Mouse (Mus musculus): ENCODE results near the gene Adam22.

Adam22 gene

DNA sequence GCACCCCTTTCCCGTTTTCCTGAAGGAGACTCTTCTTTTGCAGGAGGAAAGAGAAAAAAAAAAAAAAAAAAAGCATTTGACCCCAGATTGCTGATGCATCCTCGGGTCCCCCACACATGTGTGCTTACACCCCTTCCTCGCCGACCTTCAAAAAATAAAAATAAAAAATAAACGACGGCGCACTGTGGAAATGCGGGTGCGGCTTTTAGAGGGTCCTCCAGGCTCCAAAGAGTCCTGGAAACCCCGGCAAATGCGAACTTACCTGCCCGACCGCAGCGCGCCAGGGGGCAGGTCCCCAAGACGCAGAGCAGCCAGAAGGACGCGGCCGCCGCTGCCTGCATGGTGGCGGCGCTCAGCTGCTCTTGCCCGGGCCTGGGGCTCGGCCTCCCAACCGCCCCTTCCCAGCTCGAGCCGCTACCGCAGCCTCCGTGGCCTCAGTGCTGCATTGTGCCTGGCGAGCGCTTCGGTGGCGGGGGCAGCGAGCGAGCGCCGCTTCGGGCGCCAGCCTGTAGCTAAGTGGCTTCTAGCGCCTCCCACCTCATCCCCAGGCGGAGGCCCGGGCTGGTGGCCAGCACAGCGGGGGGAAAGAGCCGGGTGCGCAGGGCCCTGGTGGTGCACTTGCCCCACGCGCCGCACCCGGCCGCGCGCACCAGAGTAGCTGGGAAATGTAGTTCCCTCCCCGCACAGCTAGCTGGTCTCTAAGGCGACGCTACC lies at the start of gene Adam22:
Adam22 (minus strand) TSS at position 547 of the 714 bp plus-strand sequence.
- in situ Hi-C loops (cut with MboI): no loop called here

DNA sequence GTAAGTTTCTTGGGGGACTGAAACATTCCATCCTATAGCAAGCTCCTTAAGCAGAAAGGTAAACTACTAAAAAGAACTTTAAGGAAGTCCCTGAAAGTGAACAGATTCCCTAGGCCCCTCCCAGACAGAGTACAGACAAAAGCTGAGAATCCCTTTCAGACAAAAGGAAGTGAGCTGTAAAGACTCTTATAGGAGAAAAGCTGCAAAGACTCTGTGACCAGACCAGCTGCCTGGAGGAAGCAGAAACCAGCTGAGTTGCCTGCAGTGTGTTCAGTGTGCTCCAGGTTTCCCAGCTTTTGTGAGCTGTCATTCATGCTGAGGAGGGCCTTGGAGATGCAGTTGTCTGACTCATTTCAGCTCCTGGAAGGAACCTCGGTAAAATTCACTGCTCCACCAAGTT lies 49.5 kb upstream of the Adam22 start:
- in situ Hi-C loops (cut with MboI): loop anchor here (25.0 kb wide), 1 partner anchor 355 kb away; no protein-coding TSS in a partner anchor

DNA sequence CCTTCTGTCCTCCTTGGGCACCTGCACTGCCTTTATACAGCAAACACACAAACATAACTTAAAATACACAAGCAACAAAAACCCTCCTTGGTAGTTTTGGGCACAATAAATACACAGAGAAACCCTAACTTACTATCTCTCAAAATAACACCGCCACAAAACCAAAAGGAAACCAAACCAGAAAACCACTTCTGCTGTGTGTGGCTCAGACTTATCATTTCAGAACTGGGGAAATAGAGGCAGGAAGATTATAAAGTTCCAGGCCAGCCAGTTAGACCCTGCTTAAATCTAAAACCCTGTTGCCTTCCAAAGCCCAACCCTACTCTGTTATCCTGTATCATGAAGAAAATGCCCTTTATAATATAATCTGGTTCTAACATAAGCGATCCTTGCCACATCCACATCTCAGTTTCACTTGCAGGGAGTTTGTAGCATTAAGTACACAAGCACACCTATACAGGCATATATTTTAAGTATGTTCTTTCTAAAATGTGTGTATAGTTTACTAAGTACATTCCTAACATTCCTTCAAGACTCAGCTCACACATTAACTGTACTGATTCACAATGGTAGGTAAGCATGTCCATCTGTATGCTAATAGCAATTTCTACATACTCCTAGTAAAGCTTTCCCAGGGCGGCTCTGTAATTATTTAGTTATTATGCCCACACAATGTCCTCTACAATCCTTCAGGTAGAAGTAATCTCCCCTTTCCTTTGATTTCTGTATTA lies 48.9 kb upstream of the Adam22 start:
- in situ Hi-C loops (cut with MboI): loop anchor here (25.0 kb wide), 1 partner anchor 355 kb away; no protein-coding TSS in a partner anchor

GRCm38 (mm10) chr5:8408746-8409145 lies 40.8 kb upstream of the Adam22 start:
- in situ Hi-C loops (cut with MboI): loop anchor here (25.0 kb wide), 1 partner anchor 346 kb away; no protein-coding TSS in a partner anchor

DNA sequence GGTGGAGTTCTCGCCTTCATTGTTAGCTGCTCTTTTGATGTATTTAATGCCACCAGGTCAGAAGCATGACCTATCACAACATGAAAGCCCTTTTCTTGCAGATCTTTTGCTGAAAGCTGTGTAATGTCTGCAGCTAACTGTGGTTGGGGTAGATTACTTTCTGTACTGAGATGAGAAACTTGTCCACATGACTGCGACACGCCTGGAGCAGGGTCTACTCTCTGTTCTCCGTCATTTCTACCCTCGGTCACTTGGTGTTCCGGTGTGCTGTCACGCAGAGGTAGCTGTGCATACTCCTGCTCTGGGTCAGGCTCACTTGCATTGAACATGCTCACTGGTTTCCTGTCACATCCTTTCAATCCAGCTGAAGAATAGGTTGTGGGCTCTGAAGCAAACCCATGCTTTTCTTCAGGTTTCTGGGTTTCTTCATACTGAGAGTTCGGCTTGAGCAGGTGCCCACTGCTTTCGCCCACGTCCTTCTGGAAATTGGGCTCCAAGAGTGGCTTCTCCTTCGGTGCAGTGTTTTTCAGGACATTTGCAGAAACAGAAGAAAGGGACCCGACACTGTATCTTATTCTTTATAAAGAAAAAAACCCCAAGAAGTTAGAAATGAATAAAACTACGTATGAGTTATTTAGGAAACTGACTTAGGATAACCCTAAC lies 29.8 kb upstream of the Adam22 start:
- in situ Hi-C loops (cut with MboI): no loop called here

DNA sequence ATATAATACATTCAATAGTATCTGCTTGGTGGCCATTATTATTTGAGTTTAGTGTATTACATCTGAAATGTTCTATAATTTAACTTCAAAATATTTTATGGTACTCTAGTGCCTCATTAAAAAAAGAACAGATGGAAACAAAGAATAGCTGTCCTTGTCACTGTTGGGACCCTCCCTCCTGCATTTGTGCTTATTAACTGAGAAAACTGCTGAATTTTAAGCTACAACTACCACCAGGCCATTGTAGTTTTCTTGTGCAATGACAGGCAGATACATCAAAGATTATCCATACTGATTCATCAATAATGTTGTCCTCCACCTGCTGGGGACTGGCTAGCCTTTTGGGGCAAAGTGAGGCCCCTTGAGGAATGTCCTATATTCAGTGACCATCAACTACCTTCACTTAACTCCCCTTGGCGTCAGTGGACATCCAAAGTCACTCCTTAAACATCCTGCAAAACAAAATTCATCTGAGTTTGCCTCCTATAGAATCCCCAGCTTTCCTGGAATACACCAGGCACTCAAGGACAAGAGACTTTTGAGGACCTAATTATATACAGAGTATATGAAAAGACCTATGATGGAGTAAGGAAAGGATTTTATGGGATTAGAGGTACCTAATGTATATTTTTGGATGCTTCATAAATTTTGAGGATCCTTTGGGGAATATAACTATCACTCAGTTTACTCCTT lies 26.1 kb upstream of the Adam22 start:
- in situ Hi-C loops (cut with MboI): no loop called here

GRCm38 (mm10) chr5:8374297-8374906 lies 6.4 kb upstream of the Adam22 start:
- in situ Hi-C loops (cut with MboI): no loop called here

- in situ Hi-C loops (cut with MboI): no loop called here
Measured at GRCm38 (mm10) chr5:8373415-8373814, 5.5 kb upstream of the Adam22 start.

GRCm38 (mm10) chr5:8368781-8369180 lies 821 bp upstream of the Adam22 start:
- in situ Hi-C loops (cut with MboI): no loop called here

DNA sequence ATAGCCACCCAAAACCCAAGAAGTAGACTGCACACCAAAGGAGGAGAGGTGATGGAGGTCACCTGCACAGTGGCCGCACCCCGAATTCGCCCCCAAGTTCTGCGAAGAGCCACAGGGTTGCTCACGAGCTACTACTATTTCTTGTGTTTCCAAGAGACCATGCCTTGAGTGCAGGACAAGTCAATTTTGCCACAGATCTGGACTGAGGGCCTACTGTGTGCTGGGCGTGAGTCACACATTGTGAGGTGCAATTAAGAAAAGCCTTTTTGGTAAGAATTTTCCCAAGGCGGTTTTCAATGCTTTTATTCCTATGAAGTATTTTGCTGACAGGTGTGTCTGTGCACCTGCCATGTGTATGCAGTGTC lies 350 bp upstream of the Adam22 start:
- in situ Hi-C loops (cut with MboI): no loop called here

- in situ Hi-C loops (cut with MboI): no loop called here
Measured at GRCm38 (mm10) chr5:8366771-8367613, 968 bp downstream of the Adam22 start.

- in situ Hi-C loops (cut with MboI): no loop called here
Measured at GRCm38 (mm10) chr5:8362361-8362760, 5.6 kb downstream of the Adam22 start.

GRCm38 (mm10) chr5:8357677-8358076 lies 10.3 kb downstream of the Adam22 start:
- in situ Hi-C loops (cut with MboI): no loop called here

DNA sequence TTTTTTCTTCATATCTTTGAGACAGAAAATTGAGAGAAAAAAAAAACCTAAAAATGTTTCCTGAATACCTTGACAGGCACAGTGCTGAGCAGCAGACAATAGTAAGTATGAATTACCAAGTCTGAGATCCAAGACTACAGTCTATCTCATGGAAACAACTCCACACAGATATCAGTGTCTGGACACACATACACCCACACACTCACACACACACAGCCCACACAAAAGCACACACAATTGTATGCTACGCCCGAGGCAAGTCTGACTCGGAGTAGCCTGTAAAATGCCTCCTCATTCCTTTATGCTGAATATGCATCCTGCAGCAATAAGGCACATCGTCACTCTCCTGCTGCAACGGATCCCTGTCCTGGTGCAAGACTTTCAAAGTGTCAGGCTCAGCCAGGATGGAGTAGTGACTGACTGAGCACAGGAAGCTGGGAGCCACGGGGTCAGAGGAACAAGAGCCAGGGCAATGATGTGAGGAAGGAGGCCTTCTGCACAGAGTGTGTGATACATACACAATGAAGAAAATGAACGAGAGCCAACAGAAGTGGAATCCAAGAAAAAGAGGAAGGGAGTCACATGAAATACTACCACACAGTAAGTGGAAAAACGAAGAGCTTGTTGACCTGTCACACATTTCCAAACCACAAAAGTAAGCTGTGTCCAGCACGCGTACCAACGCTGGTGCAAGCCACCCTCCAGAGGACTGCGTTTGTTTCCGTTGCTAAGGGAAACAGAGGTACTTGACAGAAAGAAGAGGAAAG lies 10.9 kb downstream of the Adam22 start:
- in situ Hi-C loops (cut with MboI): no loop called here

GRCm38 (mm10) chr5:8356326-8356725 lies 11.6 kb downstream of the Adam22 start:
- in situ Hi-C loops (cut with MboI): no loop called here

GRCm38 (mm10) chr5:8349557-8349956 lies 18.4 kb downstream of the Adam22 start:
- in situ Hi-C loops (cut with MboI): no loop called here

DNA sequence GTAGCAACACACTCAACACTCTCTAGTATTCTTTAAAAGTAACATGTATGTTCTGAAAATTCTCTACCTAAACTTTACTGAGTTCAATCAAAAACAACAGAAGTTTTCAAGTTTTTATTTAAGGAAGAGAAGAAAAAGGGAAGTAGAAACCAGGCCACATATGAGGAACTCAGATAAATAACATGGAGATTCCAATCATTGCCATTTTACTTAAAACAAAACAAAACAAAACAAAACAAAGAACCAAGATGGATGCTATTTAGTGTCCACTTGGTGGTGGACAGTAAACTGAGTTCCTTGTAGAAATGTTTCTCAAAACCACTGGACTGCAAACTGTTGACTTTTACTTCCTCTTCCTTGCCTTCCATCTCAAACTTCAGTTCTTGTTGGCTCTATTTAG lies 21.6 kb downstream of the Adam22 start:
- in situ Hi-C loops (cut with MboI): no loop called here

DNA sequence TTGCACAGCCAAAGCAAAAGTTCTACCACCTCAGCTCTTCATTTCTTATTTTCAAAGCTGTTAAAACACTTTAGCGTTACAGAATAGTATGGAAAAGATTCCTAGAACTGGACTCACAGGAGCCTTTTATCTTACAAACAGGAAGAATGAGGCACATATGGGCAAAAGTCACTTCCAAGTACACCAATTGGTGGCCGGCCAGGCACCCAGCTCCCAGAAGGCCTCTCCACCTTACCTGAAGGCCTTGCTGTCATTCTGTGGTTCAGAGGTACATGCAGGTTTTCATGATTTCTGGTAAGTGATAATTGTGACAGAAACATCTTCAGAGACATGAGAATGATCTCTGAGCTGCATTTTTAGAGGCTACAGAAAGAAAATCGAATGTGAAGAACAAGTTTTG lies 24.7 kb downstream of the Adam22 start:
- in situ Hi-C loops (cut with MboI): no loop called here

DNA sequence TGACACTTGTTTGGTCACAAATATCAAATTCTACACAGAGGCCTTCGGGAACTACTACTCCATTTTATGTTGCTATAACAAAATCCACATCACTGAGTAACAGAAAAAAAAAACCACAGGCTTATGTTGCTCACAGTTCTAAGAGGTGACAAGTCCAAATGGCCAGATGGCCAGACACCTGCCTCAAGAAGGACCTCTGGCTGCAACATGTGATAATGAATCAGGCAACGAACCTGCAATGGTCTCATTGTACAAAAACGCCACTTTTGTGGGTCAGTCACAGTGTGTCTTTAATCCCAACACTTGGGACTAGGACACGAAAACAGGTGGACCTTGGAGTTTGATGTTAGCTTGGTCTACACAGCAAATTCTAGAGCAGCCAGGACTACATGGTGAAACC lies 26.3 kb downstream of the Adam22 start:
- in situ Hi-C loops (cut with MboI): no loop called here

GRCm38 (mm10) chr5:8327645-8328269 lies 40.2 kb downstream of the Adam22 start:
- in situ Hi-C loops (cut with MboI): no loop called here
